Mouse (Mus musculus) forebrain, embryonic 13.5 days (tissue): ENCODE results near the gene Nrarp. TPM values are rescaled to one million over a fixed set of nuclear protein-coding genes. Genes with fewer than 3 reads are reported as not detected.

ENCODE experiments used
- ATAC-seq: fragments of 200-750 bp; cut with Nextera tagmentation; 2 replicates; pipeline ENCODE4 v1.8.0; 2017
- H3K27ac ChIP-seq: fragments of 300-500 bp; sonication (generic); 2 replicates; pipeline ENCODE4 v1.5.1; 2015; ENCODE audit warnings: inconsistent platforms, mild to moderate bottlenecking, moderate library complexity
- H3K27me3 ChIP-seq: fragments of 300-500 bp; sonication (generic); 2 replicates; pipeline ENCODE4 v1.6.1; 2015; ENCODE audit warnings: mild to moderate bottlenecking, inconsistent platforms
- H3K36me3 ChIP-seq: fragments of 300-500 bp; sonication (generic); 2 replicates; pipeline ENCODE4 v1.6.1; 2015; ENCODE audit warnings: mild to moderate bottlenecking, inconsistent platforms; ENCODE audit not compliant: poor library complexity, severe bottlenecking
- H3K4me1 ChIP-seq: fragments of 300-500 bp; sonication (generic); 2 replicates; pipeline ENCODE4 v1.6.1; 2015; ENCODE audit warnings: inconsistent platforms
- H3K4me2 ChIP-seq: fragments of 300-500 bp; sonication (generic); 2 replicates; pipeline ENCODE4 v1.6.1; 2015; ENCODE audit warnings: inconsistent platforms, mild to moderate bottlenecking, moderate library complexity
- H3K4me3 ChIP-seq: fragments of 300-500 bp; sonication (generic); 2 replicates; pipeline ENCODE4 v1.5.1; 2015; ENCODE audit warnings: mild to moderate bottlenecking, inconsistent platforms
- H3K9ac ChIP-seq: fragments of 300-500 bp; sonication (generic); 2 replicates; pipeline ENCODE4 v1.6.1; 2015; ENCODE audit warnings: mild to moderate bottlenecking, inconsistent platforms
- H3K9me3 ChIP-seq: fragments of 300-500 bp; sonication (generic); replicated peaks from 2 replicates; pipeline ENCODE4 v1.6.1; 2016; ENCODE audit warnings: inconsistent platforms
- WGBS: fragments of 180-500 bp; shearing (Covaris S2); methylation state at CpG from one replicate; pipeline ENCODE4 v1.1.7; 2015; 5-methylcytosine and 5-hydroxymethylcytosine counted together
- polyA plus RNA-seq: library from polyadenylated mRNA; unstranded; fragments of >200 nt; fragmentation: Nextera tagmentation; extraction: Ambion mirVana; gene quantifications from 2 replicates; pipeline ENCODE4 v1.2.1, GENCODE M21; 2015

The Nrarp gene
- polyA plus RNA-seq: 29.2 and 30.8 TPM in 2 replicates

DNA sequence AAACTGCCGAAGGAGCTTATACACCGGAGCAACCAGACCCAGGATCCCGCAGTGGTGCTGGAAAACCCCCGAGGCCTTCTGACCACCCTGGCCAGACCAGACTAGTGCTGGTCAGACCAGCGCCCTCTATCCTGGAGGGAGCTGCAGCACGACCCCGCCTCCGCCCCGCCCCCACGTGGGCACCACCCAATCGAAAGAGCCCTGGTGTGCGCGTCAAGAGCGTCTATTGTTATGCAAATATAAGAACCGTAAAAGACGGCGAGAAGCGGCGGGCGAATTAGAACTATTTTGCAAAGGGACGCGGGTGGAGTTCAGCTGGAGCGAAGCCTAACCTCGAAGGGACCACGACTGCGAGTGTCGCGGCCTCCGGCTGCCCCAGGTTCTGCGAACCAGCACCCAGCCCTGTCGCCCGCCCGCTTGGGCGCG, at the start of gene Nrarp:
Nrarp (plus strand) TSS at position 281 of the 426 bp plus-strand sequence.
- Histone ChIP-seq H3K27ac (peak within 1 kb of the TSS; percentile 95), H3K9me3 (no peaks in the 10 kb centered on the region), H3K4me1 (peaks cover 88% of the 10 kb centered on the region), H3K4me3 (peak within 1 kb of the TSS; percentile 82), H3K27me3 (no peaks in the 10 kb centered on the region), H3K9ac (peak within 1 kb of the TSS; percentile 93), H3K36me3 (peaks cover 8% of the 10 kb centered on the region; the same call in 1 of the 2 replicates), H3K4me2 (peak within 1 kb of the TSS; percentile 84)
- peak; percentile 89 for ATAC-seq
- WGBS: under 1% methylated on average over 35 of the region's 35 CpGs

DNA sequence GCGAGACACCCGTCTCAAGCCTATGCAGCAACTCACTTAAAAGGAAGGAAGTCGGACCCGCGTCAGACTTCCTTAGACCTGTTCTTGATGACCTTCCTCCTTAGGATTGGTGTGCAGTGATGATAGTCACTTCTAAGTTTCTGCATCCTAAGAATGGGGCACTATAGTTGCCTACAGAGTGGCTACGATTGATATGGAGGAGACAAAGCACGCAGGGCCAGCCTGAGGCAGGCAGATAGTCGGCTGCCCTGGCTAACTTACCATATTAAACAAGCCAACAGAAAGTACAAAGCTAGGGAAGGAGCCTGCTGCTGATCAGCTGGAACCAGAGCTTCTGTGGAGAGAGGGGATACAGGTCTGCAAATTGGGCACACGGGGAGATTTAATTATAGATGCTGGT, 49.0 kb upstream of the Nrarp start:
- ATAC-seq: no peak
- H3K4me3 ChIP-seq: no peak overlapping the region
- H3K27me3 ChIP-seq: no peaks in the 10 kb centered on the region
- no peak overlapping the region for H3K4me2 ChIP-seq
- H3K27ac ChIP-seq: no peak overlapping the region
- WGBS: 76% methylated on average over 9 of the region's 9 CpGs
- H3K9me3 ChIP-seq: no peaks in the 10 kb centered on the region
- H3K4me1 ChIP-seq: peaks cover 30% of the 10 kb centered on the region
- no peaks in the 10 kb centered on the region for H3K36me3 ChIP-seq
- H3K9ac ChIP-seq: no peak overlapping the region

DNA sequence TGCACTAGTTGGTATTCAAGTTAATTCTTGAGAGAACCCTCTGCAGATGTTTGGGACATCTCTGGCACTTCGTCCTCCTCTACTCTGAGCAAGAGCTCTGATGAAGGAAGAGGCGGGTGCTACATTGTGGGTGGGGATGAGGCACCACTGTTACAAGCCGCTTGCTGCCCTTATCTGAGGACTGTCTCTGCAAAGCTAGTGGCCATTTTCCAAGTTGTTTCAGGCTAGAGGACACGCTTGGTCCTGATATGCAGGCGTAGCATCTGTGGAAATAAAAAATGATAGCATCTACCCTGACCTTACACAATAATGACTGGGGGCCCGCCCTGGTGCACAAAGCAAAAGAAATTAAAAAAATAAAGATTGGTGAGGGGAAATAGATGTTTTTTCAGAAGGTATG, 42.7 kb upstream of the Nrarp start:
- Histone ChIP-seq H3K4me1 (no peaks in the 10 kb centered on the region), H3K27ac (no peak overlapping the region), H3K36me3 (no peaks in the 10 kb centered on the region), H3K9me3 (peaks cover 4% of the 10 kb centered on the region; the same call in 1 of the 2 replicates), H3K4me3 (no peak overlapping the region), H3K9ac (no peak overlapping the region), H3K27me3 (no peaks in the 10 kb centered on the region), H3K4me2 (no peak overlapping the region)
- 86% methylated on average over 6 of the region's 6 CpGs for WGBS
- no peak for ATAC-seq

DNA sequence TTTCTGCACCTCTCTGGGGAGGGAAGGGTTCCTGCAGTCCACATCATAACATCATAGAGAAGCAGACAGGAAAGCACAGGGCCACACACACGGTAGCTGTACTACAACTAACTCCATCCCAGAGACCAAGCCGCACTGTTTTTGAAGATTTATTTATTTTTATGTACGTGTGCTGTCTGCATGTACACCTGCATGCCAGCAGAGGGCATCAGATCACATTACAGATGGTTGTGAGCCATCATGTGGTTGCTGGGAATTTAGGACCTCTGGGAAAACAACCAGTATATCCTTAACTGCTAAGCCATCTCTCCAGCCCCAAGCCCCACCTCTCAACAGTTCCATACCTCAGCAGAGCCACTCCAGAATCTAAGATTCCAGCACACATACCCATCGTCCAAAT, 39.4 kb upstream of the Nrarp start:
- Histone ChIP-seq H3K9me3 (peaks cover 4% of the 10 kb centered on the region; the same call in 1 of the 2 replicates), H3K27ac (no peak overlapping the region), H3K4me3 (no peak overlapping the region), H3K4me1 (no peaks in the 10 kb centered on the region), H3K4me2 (no peak overlapping the region), H3K36me3 (no peaks in the 10 kb centered on the region), H3K27me3 (no peaks in the 10 kb centered on the region), H3K9ac (no peak overlapping the region)
- 65% methylated on average over 4 of the region's 4 CpGs for WGBS
- ATAC-seq: no peak

DNA sequence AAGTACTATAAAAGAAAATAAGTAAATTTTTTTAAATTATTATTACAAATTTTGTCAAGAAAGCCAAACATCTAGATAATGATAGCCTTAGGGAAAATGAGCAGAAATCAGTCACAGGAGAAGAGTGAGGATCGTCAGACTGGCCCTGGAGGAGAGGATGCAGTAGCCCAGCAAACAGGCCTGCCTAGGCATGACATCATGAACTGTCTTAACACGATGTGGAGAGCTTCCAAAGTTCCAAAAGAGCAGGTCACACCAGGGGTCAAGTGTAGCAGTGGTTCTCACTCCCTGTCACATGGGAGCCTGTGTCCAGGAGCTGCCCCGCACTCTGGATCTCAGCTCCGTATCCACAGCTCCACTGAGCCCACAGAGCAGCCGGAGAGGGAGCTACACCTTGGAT, 38.6 kb upstream of the Nrarp start:
- Histone ChIP-seq H3K27me3 (no peaks in the 10 kb centered on the region), H3K4me3 (no peak overlapping the region), H3K36me3 (no peaks in the 10 kb centered on the region), H3K9ac (no peak overlapping the region), H3K4me1 (no peaks in the 10 kb centered on the region), H3K9me3 (peaks cover 4% of the 10 kb centered on the region; the same call in 1 of the 2 replicates), H3K4me2 (no peak overlapping the region), H3K27ac (no peak overlapping the region)
- ATAC-seq: no peak
- WGBS: 89% methylated on average over 5 of the region's 5 CpGs

DNA sequence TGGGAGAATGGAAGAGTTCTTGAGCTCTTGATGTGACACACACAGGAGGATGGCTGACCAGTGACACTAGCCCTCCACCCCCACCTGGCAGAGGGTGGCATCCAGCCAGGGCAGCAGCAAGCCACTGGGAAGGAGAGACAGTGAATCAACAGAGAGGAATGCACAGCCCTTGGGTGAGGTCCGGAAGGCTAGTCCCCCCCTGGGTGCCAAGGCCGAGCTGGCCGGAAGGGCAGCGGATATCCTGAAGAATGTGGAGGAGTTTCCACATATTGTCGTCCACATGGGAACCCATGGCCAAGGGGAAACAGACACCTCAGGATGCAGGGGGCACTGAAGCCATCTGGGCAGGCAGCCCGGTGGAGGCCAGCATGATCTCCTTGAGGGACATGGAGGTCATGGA, 35.2 kb upstream of the Nrarp start:
- no peak for ATAC-seq
- Histone ChIP-seq H3K27ac (no peak overlapping the region), H3K9me3 (peaks cover 4% of the 10 kb centered on the region; the same call in 1 of the 2 replicates), H3K27me3 (no peaks in the 10 kb centered on the region), H3K4me3 (no peak overlapping the region), H3K9ac (no peak overlapping the region), H3K36me3 (no peaks in the 10 kb centered on the region), H3K4me1 (no peaks in the 10 kb centered on the region), H3K4me2 (no peak overlapping the region)
- WGBS: 77% methylated on average over 6 of the region's 6 CpGs

DNA sequence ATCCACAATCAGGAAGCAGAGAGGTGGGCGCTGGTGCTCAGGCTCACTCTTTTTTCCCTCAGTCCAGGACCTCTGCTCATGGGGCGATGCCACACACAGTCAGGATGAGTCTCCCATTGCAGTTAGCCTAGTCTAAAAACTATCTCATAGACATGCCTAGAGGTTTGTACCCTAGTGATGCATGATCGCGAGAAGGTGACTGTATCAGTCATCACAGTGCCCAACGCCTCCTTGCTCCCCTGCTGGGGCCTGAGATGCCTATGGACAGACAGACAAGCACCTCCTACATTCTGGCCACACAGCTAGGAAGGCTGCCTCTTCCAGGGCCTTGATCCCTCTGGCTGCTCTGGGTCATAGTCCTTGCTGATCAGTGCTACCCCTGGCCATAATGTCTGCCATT, 33.2 kb upstream of the Nrarp start:
- no peaks in the 10 kb centered on the region for H3K36me3 ChIP-seq
- ATAC-seq: no peak
- WGBS: 92% methylated on average over 5 of the region's 5 CpGs
- no peak overlapping the region for H3K9ac ChIP-seq
- no peaks in the 10 kb centered on the region for H3K27me3 ChIP-seq
- H3K4me2 ChIP-seq: no peak overlapping the region
- no peaks in the 10 kb centered on the region for H3K4me1 ChIP-seq
- no peak overlapping the region for H3K4me3 ChIP-seq
- no peaks in the 10 kb centered on the region for H3K9me3 ChIP-seq
- H3K27ac ChIP-seq: no peak overlapping the region

DNA sequence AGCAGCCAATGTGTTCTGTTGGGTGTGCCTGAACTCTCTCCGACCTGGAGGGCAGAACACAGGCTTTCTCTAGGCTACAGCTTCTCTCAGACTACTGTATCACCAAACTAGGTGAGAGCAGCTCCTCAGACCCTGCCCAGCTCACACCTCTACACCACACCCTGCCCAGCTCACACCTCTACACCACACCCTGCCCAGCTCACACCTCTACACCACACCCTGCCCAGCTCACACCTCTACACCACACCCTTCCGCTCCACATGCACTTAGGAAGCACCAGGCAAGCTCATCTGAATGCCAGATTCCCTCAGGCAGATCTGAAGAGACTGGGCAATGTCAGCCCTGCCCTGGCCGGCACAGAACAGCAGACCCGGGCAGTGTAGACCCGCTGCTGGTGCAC, 32.7 kb upstream of the Nrarp start:
- Histone ChIP-seq H3K27ac (no peak overlapping the region), H3K4me1 (no peaks in the 10 kb centered on the region), H3K36me3 (no peaks in the 10 kb centered on the region), H3K9me3 (no peaks in the 10 kb centered on the region), H3K27me3 (no peaks in the 10 kb centered on the region), H3K9ac (no peak overlapping the region), H3K4me3 (no peak overlapping the region), H3K4me2 (no peak overlapping the region)
- ATAC-seq: no peak
- WGBS: 87% methylated on average over 5 of the region's 5 CpGs

DNA sequence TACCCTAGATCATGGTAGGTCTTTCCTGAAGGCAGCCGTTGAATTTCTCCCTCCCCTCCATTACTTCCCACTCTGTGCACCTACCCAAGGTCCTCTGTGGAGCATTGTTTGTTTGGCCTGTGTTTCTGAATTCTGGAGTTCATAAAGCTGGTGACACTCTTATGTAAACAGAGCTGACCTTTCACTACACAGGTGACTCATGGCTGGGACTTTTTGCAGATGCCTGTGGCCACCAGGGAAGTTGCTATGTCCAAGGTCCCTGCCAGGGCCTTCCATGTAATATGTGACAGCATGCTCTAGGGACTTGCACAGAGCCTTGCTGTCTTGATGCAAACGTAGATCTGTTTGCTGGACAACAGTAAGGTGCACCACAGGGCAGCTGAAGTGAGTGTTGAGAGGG, 30.9 kb upstream of the Nrarp start:
- Histone ChIP-seq H3K4me2 (no peak overlapping the region), H3K9me3 (no peaks in the 10 kb centered on the region), H3K27me3 (no peaks in the 10 kb centered on the region), H3K4me3 (no peak overlapping the region), H3K4me1 (no peaks in the 10 kb centered on the region), H3K9ac (no peak overlapping the region), H3K27ac (no peak overlapping the region), H3K36me3 (no peaks in the 10 kb centered on the region)
- 81% methylated on average over 2 of the region's 2 CpGs for WGBS
- ATAC-seq: no peak

DNA sequence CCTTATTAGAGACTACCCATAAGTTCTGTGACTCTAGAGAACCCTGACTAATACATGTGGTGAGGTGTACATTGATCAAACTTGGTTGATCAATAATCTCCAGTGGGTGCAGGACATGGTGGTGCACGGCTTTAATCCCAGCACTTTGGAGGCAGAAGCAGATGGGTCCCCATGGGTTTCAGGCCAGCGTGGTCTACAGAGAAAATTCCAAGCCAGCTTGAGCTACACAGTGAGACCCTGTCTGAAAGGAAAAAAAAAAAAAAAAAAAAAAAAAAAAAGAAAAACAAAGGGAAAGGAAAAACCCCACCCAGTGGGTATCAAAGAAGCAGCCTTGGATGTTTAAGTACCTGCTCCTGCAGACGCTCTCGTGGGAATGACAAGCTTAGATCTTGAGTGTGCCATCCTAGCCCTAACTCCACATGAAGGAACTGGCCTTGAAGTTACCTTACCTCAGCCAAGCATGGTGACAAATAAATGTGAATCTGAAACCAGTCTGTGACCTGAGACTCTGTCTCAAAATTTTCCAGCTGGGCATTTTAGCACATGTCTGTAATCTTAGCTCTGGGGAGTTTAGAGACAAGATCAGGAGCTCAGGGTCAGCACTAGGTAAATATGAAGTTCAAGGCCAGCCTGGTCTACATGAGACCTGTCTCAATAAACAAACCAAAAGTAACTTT, 29.1 kb upstream of the Nrarp start:
- H3K36me3 ChIP-seq: no peaks in the 10 kb centered on the region
- H3K4me2 ChIP-seq: no peak overlapping the region
- no peaks in the 10 kb centered on the region for H3K27me3 ChIP-seq
- no peak overlapping the region for H3K27ac ChIP-seq
- no peaks in the 10 kb centered on the region for H3K4me1 ChIP-seq
- H3K4me3 ChIP-seq: no peak overlapping the region
- 69% methylated on average over 4 of the region's 4 CpGs for WGBS
- no peak for ATAC-seq
- no peak overlapping the region for H3K9ac ChIP-seq
- no peaks in the 10 kb centered on the region for H3K9me3 ChIP-seq

DNA sequence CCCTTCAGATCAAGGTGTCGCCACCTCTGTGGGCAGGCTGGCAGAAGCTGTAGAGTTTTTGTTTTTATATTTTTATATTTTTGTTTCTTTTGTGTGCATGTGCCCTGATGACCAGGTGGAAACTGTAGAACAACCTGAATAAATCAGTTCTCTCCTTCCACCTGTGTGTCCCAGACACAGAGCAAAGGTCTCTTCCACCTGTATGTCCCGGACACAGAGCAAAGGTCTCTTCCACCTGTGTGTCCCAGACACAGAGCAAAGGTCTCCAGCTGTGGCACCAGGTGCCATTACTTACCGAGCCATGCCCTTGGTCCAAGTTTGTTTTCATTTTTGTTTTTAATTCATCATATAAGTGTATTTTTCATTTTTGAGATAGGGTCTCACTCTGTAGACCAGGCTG, 24.4 kb upstream of the Nrarp start:
- H3K27me3 ChIP-seq: no peaks in the 10 kb centered on the region
- WGBS: 94% methylated on average over 3 of the region's 3 CpGs
- no peaks in the 10 kb centered on the region for H3K9me3 ChIP-seq
- no peak overlapping the region for H3K4me3 ChIP-seq
- no peak overlapping the region for H3K4me2 ChIP-seq
- no peak for ATAC-seq
- no peaks in the 10 kb centered on the region for H3K36me3 ChIP-seq
- H3K27ac ChIP-seq: no peak overlapping the region
- no peaks in the 10 kb centered on the region for H3K4me1 ChIP-seq
- H3K9ac ChIP-seq: no peak overlapping the region

DNA sequence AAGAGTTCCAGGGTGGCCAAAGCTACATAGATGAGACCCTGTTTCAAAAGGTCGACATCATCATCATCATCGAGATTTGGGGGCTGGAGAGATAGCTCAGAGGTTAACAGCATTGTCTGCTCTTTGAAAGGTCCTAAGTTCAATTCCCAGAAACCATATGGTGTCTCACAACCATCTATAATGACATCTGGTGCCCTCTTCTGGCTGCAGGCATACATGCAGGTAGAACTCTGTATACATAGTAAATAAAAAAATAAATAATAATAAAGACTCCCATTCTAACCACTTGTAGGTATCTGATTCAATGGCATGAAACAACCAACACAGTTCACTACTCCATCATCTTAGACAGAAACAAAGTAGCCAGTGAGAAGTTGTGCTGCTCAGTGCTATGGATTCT, 23.6 kb upstream of the Nrarp start:
- Histone ChIP-seq H3K9ac (no peak overlapping the region), H3K27ac (no peak overlapping the region), H3K4me3 (no peak overlapping the region), H3K4me1 (no peaks in the 10 kb centered on the region), H3K27me3 (no peaks in the 10 kb centered on the region), H3K4me2 (no peak overlapping the region), H3K9me3 (no peaks in the 10 kb centered on the region), H3K36me3 (no peaks in the 10 kb centered on the region)
- WGBS: 42% methylated on average over 2 of the region's 2 CpGs
- ATAC-seq: no peak

DNA sequence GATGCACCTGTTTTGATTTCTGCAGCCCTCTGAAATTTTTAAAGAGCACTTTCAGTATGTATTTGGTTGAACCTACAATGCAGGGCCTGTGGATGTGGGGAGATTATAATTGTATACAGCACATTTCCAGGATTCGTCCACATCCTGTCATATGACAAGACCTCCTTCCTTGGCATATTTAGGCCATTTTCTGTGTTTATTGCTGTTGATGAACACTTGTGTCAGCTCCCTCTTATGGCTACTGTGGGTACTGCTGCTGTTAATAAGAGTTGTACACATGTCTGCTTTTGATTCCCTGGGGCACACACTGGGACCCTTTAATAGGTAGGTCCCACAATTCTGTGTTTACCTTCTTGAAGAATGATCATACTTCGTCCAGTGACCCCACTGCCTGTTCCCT, 22.9 kb upstream of the Nrarp start:
- Histone ChIP-seq H3K9me3 (no peaks in the 10 kb centered on the region), H3K27me3 (no peaks in the 10 kb centered on the region), H3K4me3 (no peak overlapping the region), H3K9ac (no peak overlapping the region), H3K36me3 (no peaks in the 10 kb centered on the region), H3K27ac (no peak overlapping the region), H3K4me2 (no peak overlapping the region), H3K4me1 (no peaks in the 10 kb centered on the region)
- WGBS: 46% methylated on average over 2 of the region's 2 CpGs
- no peak for ATAC-seq
